Mouse (Mus musculus) bone marrow, adult 2 months (tissue): ENCODE data around the gene Etv6. TPM values are rescaled to one million over a fixed set of nuclear protein-coding genes. Genes with fewer than 3 reads are reported as not detected.
A peak's percentile ranks its signal among the peaks of the same experiment; 100 is the strongest.

Experiments used
- H3K27ac ChIP-seq: fragments of 200-500 bp; 2 replicates; pipeline ENCODE4 v1.5.1; 2012; ENCODE audit warnings: low read depth, mild to moderate bottlenecking, control low read depth, inconsistent platforms, low read length; ENCODE audit not compliant: control insufficient read depth, poor library complexity, insufficient read depth
- H3K4me1 ChIP-seq: fragments of 200-500 bp; 2 replicates; pipeline ENCODE4 v1.6.1; 2011; ENCODE audit warnings: low read length; ENCODE audit not compliant: control insufficient read depth, insufficient read depth
- H3K4me3 ChIP-seq: fragments of 200-500 bp; replicated peaks from 2 replicates; pipeline ENCODE3; 2011; ENCODE audit warnings: mild to moderate bottlenecking, low read depth, low read length, control low read depth; ENCODE audit not compliant: control insufficient read depth
- CTCF ChIP-seq: fragments of 200-500 bp; IDR thresholded peaks from 2 replicates; pipeline ENCODE4 v1.5.1; 2011; ENCODE audit warnings: low read length, control low read depth; ENCODE audit not compliant: control insufficient read depth, insufficient read depth
- POLR2A ChIP-seq: fragments of 200-500 bp; IDR thresholded peaks from 2 replicates; pipeline ENCODE4 v1.6.1; 2011; ENCODE audit warnings: low read depth, mild to moderate bottlenecking, control low read depth, low read length, borderline replicate concordance; ENCODE audit not compliant: control insufficient read depth
- WGBS: fragments of 180-500 bp; shearing (Covaris S2); methylation state at CpG from one replicate; pipeline ENCODE4 v1.1.7; 2018; 5-methylcytosine and 5-hydroxymethylcytosine counted together
- polyA plus RNA-seq: library from polyadenylated mRNA; stranded (reverse); fragments of >200 nt; gene quantifications from 2 replicates; pipeline ENCODE4 v1.2.4, GENCODE M21; 2011; ENCODE audit warnings: low replicate concordance; ENCODE audit not compliant: missing spikeins, insufficient read depth, insufficient read length

Gene Etv6
- polyA plus RNA-seq, 1 experiment: 10.9 TPM

DNA sequence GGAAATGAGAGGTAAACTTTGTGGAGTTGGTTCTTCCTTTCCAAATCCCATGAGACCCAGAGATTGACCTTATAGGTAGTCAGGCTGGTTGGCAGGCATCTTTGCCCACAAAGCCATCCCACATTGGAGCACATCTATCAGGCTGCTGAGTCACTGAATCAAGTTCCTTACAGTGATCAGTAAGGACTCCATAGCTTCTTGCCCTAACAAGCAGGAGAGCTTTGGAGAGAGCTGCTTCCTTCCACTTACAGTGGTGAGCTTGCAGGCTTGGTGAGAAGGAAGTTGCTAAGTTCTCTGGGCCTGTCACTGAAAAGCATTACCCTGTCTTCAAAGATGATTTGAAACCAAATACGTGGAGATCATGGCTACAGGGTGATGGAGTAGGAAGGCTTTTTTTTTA, 66.9 kb downstream of the Etv6 start:
- no peak for TF ChIP-seq POLR2A
- TF ChIP-seq CTCF: no peak
- H3K27ac ChIP-seq: no peak overlapping the region
- no peak overlapping the region for H3K4me3 ChIP-seq
- WGBS: 13% methylated on average over 1 of the region's 1 CpGs
- peaks cover 3% of the 10 kb centered on the region; the same call in 1 of the 2 replicates for H3K4me1 ChIP-seq

GRCm38 (mm10) chr6:134103519-134103918, 68.0 kb downstream of the Etv6 start:
- 47% methylated on average over 8 of the region's 8 CpGs for WGBS
- no peak overlapping the region for H3K27ac ChIP-seq
- peaks cover 3% of the 10 kb centered on the region; the same call in 1 of the 2 replicates for H3K4me1 ChIP-seq
- H3K4me3 ChIP-seq: no peak overlapping the region
- TF ChIP-seq POLR2A (no peak), CTCF (no peak)

GRCm38 (mm10) chr6:134105514-134106201, 70.2 kb downstream of the Etv6 start:
- peaks cover 4% of the 10 kb centered on the region; the same call in 1 of the 2 replicates for H3K4me1 ChIP-seq
- no peak overlapping the region for H3K4me3 ChIP-seq
- TF ChIP-seq CTCF (no peak), POLR2A (no peak)
- WGBS: 20% methylated on average over 15 of the region's 15 CpGs
- H3K27ac ChIP-seq: no peak overlapping the region

GRCm38 (mm10) chr6:134107696-134108095, 72.2 kb downstream of the Etv6 start:
- H3K27ac ChIP-seq: no peak overlapping the region
- TF ChIP-seq CTCF: no peak
- no peak for TF ChIP-seq POLR2A
- 83% methylated on average over 7 of the region's 7 CpGs for WGBS
- H3K4me3 ChIP-seq: no peak overlapping the region
- peaks cover 3% of the 10 kb centered on the region; the same call in 1 of the 2 replicates for H3K4me1 ChIP-seq

GRCm38 (mm10) chr6:134109675-134110074, 74.2 kb downstream of the Etv6 start:
- 48% methylated on average over 1 of the region's 1 CpGs for WGBS
- Histone ChIP-seq H3K4me3 (no peak overlapping the region), H3K4me1 (peaks cover 4% of the 10 kb centered on the region; the same call in 1 of the 2 replicates), H3K27ac (peak overlapping the region; percentile 39; the same call in 1 of the 2 replicates)
- TF ChIP-seq CTCF (no peak), POLR2A (no peak)

- H3K4me1 ChIP-seq: peaks cover 4% of the 10 kb centered on the region; the same call in 1 of the 2 replicates
- no peak overlapping the region for H3K4me3 ChIP-seq
- 55% methylated on average over 5 of the region's 5 CpGs for WGBS
- H3K27ac ChIP-seq: peak overlapping the region; percentile 39; the same call in 1 of the 2 replicates
- no peak for TF ChIP-seq POLR2A
- TF ChIP-seq CTCF: no peak
These were observed 74.7 kb downstream of the Etv6 start for GRCm38 (mm10) chr6:134110206-134110605.

DNA sequence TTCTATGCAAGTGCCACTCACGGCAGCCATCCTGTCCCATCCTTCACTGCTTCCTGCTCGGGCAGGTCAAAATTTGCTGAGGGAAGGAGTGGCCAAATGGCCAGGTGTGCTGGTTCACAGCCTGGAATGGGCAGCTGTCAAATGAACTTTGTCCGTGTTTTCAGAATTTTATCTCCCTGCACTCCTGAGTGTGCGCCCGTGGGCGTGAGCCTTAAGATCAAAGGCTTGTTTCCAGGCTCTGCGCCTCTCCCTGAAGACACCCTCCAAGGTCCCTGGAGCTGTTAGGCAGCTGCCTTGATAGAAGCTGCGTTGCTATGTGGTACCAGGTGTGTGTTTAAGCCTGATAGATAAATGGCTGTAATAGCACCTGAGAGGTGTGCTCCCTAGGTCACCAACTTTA, 76.1 kb downstream of the Etv6 start:
- 72% methylated on average over 8 of the region's 8 CpGs for WGBS
- H3K4me3 ChIP-seq: no peak overlapping the region
- no peak overlapping the region for H3K27ac ChIP-seq
- peaks cover 8% of the 10 kb centered on the region; the same call in 1 of the 2 replicates for H3K4me1 ChIP-seq
- TF ChIP-seq CTCF: no peak
- no peak for TF ChIP-seq POLR2A

DNA sequence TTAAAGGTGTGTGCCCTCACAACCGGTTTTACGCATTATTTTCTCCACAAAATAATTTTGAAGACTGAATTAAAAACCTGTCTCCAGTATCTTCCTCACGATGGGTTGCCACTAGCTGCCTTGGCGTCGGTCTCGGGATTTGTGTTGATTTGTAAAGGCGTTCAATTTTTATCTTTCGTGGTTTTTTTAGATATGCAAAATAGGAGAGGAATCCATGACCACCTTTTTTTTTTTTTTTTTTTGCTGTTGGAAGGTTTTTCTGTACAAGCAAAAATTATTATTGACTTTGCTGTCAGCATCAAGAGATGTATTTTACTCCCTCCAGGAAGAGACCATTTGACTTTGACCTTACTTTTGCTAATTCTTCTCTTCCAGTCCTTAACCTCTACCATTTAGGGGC, 77.3 kb downstream of the Etv6 start:
- H3K4me1 ChIP-seq: peaks cover 9% of the 10 kb centered on the region; the same call in 1 of the 2 replicates

GRCm38 (mm10) chr6:134113168-134113567, 77.7 kb downstream of the Etv6 start:
- no peak overlapping the region for H3K4me3 ChIP-seq
- peaks cover 9% of the 10 kb centered on the region; the same call in 1 of the 2 replicates for H3K4me1 ChIP-seq
- TF ChIP-seq POLR2A: no peak
- TF ChIP-seq CTCF: no peak
- 46% methylated on average over 2 of the region's 2 CpGs for WGBS
- H3K27ac ChIP-seq: peak overlapping the region; percentile 39; the same call in 1 of the 2 replicates

More for the DNA sequence above, 77.3 kb downstream of the Etv6 start:
- TF ChIP-seq POLR2A (no peak), CTCF (no peak)
- Histone ChIP-seq H3K27ac (no peak overlapping the region), H3K4me3 (no peak overlapping the region)
- 71% methylated on average over 8 of the region's 8 CpGs for WGBS
